Mouse (Mus musculus) brain, adult 10 weeks (tissue): Measurements from ENCODE around the gene Otud7b. TPM values are rescaled to one million over a fixed set of nuclear protein-coding genes. Genes with fewer than 3 reads are reported as not detected.

Experiments used
- polyA plus RNA-seq: library from polyadenylated mRNA; stranded (reverse); fragments of 350-450 nt; fragmentation: Illumina TruSeq; extraction: RNeasy Lipid Tissue Mini Kit (QIAGEN cat#74804); gene quantifications from one replicate; pipeline ENCODE4 v1.2.3, GENCODE M21; 2015; ENCODE audit warnings: low read depth, low replicate concordance

Otud7b gene
- 20.0 TPM for polyA plus RNA-seq

DNA sequence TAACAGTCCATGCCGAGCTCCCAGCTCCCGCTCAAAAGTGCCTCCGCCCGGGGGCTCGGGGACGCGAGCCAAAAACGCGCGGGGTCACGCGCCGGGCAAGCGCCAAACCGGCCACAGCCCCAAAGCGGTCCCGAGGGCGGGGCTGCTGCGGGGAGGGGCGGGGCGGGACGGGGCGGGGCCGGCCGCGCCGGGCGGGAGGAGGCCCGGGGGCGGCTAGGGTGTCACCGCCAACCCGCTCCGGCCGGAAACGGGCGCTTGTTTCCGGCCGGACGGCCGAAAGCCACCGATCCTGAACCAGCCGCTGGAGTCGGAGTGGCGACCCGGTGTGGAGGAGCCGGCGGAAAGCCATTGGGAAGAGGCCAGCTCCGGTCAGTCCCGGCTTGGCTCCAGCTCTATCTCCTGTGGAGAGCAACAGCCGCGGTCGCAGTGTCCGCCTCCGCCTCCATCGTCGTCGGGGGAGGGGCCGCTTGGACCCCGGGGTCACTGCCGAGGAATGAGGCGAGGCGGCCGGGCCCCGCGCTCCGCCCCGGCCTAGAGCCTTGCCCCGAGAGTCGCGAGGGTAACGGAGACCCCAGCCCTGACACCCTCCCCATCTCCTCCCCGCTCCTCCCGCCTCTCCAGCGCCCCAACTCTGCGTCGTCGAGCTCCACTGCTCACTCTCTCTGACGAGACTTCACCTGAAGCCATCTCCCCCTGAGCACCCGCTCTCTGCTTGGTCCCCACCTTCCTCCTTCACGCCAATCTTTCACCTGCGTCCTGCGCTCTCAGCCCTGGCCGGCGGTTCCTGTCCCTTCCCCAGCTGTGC lies at the start of gene Otud7b:
Otud7b (plus strand) TSS at position 267 of the 805 bp plus-strand sequence.

DNA sequence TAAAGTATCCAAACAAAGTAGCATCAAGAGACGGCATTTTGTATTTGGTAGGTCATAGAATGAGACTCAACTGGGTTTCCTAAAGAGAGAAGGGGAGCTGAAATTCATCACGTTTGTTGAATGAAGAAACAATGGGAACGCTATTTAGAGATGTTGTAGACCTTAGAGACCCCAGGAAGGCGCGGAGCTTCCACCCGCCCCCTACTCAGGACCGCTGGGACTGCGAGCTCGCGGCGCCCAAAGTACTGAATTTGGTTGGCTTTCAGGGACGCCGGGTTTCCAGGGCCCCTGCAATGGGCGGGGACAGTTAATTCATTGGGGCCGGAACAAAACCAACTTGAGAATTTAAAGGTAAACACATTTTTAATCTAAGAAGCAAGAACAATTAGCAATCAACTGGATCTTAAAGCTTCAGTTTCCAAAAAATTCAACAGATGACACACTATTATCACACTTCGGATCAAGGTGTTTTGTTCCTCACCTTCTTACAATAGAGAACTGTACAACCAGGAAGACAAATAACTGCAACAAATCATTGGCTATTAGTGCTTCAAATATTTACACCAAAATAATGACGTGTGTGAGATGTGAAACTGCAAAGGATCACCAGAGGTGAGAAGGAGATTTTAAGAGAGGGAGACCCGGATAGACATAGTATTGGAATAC lies 46.0 kb upstream of the Otud7b start, which contains the start of gene Vps45:
Vps45 (minus strand) TSS at position 236 of the 666 bp plus-strand sequence.

DNA sequence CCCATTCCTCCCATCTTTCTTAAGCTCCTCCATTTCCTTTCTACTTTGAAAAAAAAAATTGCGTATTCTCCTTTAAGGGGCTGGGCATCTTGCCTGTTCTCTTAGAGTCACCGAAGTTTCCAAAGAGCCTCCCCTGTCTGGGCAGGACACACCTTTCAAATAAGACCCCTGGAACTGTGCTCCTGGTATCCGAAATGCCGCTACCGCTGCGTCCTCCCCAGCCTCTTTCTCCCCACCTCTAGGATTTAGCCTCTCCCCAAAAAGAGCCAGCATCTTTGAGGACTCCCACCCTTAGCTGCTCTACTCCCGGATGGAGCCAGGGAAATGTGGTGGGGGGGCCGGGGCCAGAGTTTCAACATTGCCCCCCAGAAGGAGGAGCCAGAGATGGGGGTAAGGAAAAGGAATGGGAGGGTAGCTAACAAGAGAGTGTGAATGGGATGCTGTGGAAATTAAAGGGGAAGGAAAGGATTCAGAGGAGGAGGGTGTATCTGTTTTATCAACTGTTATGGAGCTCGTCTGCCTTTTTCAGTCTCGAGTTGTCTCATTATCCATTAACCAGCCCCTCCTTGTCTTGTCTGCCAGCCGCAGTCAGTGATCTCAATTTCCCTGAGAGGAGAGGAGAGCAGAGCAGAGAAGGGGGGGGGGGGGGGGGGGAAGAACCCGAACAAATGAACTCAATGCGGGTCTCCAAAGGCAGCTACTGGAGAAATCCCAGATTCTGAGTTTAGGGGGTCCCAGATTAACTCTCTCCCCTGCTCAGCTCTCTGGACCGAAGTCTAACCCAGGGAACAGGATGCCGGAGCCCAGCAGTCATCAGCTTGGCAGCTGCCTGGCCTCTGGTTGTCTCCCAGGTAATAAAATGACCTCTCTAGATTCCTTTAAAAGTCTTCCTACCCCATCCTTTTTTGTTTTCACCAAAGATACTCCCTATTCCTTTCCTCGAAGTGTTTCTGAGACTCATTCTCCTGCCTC lies 57.8 kb downstream of the Otud7b start, which contains the start of gene Mtmr11:
Mtmr11 (plus strand) TSS at position 136 of the 972 bp plus-strand sequence.

DNA sequence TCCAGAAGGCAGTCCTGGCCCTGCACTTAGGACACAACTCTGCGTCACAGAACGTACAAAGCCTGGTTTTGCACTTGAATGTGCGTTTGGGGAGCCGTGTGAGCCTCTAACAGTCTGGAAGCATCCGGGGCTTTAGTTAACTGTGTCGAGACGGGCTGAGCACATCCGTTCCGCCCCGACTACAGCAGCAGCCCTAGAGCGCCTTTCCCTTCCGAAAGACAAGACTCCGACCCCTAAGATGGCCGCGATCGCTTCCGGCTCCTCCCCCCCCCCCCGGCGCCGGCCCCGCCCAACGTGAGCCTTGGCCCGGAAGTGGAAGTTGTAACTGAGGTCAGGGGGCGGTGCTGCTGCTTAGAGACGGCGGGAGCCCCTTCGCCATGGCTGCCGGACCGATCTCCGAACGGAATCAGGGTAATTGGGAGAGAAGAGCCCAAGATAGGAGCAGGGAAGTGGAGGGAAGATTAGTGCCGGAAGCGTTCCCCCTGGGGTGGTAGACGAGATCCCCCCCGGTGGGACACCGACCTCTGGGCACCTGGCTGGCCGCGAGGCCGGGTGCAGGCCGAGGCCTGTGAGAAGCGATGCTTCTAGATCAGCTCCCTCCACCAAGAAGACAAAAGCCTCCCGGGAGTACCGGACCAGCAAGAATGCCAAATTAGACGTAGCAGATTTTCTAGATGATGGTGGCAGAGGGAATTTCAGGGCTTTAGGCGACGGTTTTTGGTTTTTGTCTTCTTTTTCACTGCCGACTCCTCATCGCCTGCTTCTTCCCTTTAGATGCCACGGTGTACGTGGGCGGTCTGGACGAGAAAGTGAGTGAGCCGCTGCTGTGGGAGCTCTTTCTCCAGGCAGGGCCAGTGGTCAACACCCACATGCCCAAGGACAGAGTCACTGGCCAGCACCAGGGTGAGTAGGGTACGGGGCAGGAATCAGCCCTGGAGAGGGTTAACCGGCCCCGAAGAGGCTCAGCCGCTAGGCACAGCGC lies 68.2 kb downstream of the Otud7b start, which contains the start of gene Sf3b4:
Sf3b4 (plus strand) TSS at position 136 of the 982 bp plus-strand sequence.

DNA sequence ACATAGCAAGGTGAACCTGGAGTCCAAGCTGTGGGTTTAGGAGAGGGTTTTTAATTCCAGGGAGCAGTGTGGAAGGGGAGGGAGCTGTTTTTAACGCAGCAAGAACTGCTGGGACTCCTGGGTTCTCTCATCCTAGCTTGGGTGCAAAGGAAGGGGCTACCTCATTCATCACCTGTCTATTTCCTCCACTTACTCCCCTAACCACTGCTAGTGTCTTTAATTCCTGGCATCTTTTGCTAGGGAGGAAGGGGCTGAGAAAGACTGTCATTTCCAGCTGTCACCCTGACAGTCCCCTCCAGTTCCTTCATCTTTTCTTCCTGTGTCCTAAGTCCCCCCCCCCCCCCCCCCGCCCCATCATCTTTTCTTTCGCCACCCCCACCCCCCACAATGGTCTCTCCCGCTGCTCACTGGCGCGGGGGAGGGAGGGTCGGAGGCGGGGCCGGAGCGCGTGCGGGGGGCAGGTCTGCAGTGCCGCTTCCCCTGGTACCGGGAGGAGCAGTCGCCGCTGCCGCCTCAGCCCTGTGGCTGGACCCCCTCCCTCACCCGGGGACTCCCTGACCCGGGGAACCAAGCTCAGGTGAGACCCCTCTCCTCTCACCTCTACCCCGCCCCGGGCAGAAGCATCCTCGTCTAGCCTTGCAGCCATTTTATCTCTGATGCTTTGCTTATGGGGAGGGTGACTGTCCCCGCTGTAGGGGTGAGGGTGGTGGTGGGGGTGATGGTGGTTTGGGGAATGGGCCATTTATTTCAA lies 76.6 kb downstream of the Otud7b start, which contains the start of gene Sv2a:
Sv2a (plus strand) TSS at position 425 of the 751 bp plus-strand sequence.

Other genes starting within 250 kb of the Otud7b start
- 25.4 TPM for gene Prpf3, start 248.6 kb upstream of the Otud7b start, polyA plus RNA-seq
- gene Mrps21, start 233.0 kb upstream of the Otud7b start, polyA plus RNA-seq = 282 TPM
- 21.2 TPM for gene Ciart, start 222.3 kb upstream of the Otud7b start, polyA plus RNA-seq
- 11.2 TPM for gene BC028528, start 212.5 kb upstream of the Otud7b start, polyA plus RNA-seq
- 72.2 TPM for gene Aph1a, start 210.6 kb upstream of the Otud7b start, polyA plus RNA-seq
- gene Car14, start 199.8 kb upstream of the Otud7b start, polyA plus RNA-seq = 23.3 TPM
- 78.9 TPM for gene Anp32e, start 175.3 kb upstream of the Otud7b start, polyA plus RNA-seq
- 74.5 TPM for gene Plekho1, start 108.5 kb upstream of the Otud7b start, polyA plus RNA-seq
- 46.0 TPM for gene Vps45, start 46.1 kb upstream of the Otud7b start, polyA plus RNA-seq
- 10.8 TPM for gene Mtmr11, start 57.5 kb downstream of the Otud7b start, polyA plus RNA-seq
- gene Sf3b4, start 67.8 kb downstream of the Otud7b start, polyA plus RNA-seq = 44.2 TPM
- 293 TPM for gene Sv2a, start 76.6 kb downstream of the Otud7b start, polyA plus RNA-seq
- gene Bola1, start 115.2 kb downstream of the Otud7b start, polyA plus RNA-seq = 30.9 TPM
- not detected for gene Hist2h2ab, start 115.3 kb downstream of the Otud7b start, polyA plus RNA-seq
- gene Hist2h2ac, start 116.4 kb downstream of the Otud7b start, polyA plus RNA-seq = not detected
- 7.2 TPM for gene Hist2h2be, start 116.6 kb downstream of the Otud7b start, polyA plus RNA-seq
- 5.3 TPM for gene Hist2h3c2, start 134.6 kb downstream of the Otud7b start, polyA plus RNA-seq
- gene Hist2h2aa2, start 135.7 kb downstream of the Otud7b start, polyA plus RNA-seq = 79.4 TPM
- gene Hist2h2aa1, start 141.0 kb downstream of the Otud7b start, polyA plus RNA-seq = not detected
- gene Hist2h3c1, start 142.2 kb downstream of the Otud7b start, polyA plus RNA-seq = not detected
- gene Hist2h4, start 158.8 kb downstream of the Otud7b start, polyA plus RNA-seq = 1.3 TPM
- gene Hist2h3b, start 164.1 kb downstream of the Otud7b start, polyA plus RNA-seq = not detected
- gene Hist2h2bb, start 165.2 kb downstream of the Otud7b start, polyA plus RNA-seq = not detected
- gene Fcgr1, start 189.4 kb downstream of the Otud7b start, polyA plus RNA-seq = 4.3 TPM